Mouse (Mus musculus) limb, embryonic 10.5 days (tissue): ENCODE measurements around the gene Pcp4l1. TPM values are rescaled to one million over a fixed set of nuclear protein-coding genes. Genes with fewer than 3 reads are reported as not detected.

Source experiments
- DNase-seq: peaks from one replicate; pipeline ENCODE4 v3.0.0-alpha.2; 2017; ENCODE audit warnings: low spot score
- H3K27ac ChIP-seq: fragments of 300-500 bp; sonication (generic); 2 replicates; pipeline ENCODE4 v1.5.1; 2016; ENCODE audit warnings: mild to moderate bottlenecking
- H3K27me3 ChIP-seq: fragments of 300-500 bp; sonication (generic); 2 replicates; pipeline ENCODE4 v1.6.1; 2016; ENCODE audit warnings: low read depth, mild to moderate bottlenecking; ENCODE audit not compliant: poor library complexity, severe bottlenecking
- H3K36me3 ChIP-seq: fragments of 300-500 bp; sonication (generic); 2 replicates; pipeline ENCODE4 v1.6.1; 2016; ENCODE audit warnings: mild to moderate bottlenecking, moderate library complexity
- H3K4me1 ChIP-seq: fragments of 300-500 bp; sonication (generic); 2 replicates; pipeline ENCODE4 v1.6.1; 2016
- H3K4me3 ChIP-seq: fragments of 300-500 bp; sonication (generic); 2 replicates; pipeline ENCODE4 v1.5.1; 2016; ENCODE audit warnings: mild to moderate bottlenecking, moderate library complexity
- H3K9me3 ChIP-seq: fragments of 300-500 bp; sonication (generic); replicated peaks from 2 replicates; pipeline ENCODE4 v1.6.1; 2016; ENCODE audit warnings: mild to moderate bottlenecking
- WGBS: fragments of 180-500 bp; shearing (Covaris S2); methylation state at CpG from one replicate; pipeline ENCODE4 v1.1.7; 2016; 5-methylcytosine and 5-hydroxymethylcytosine counted together
- polyA plus RNA-seq: library from polyadenylated mRNA; unstranded; fragments of >200 nt; fragmentation: Nextera tagmentation; extraction: Ambion mirVana; gene quantifications from 2 replicates; pipeline ENCODE4 v1.2.1, GENCODE M21; 2016

Pcp4l1 gene
- polyA plus RNA-seq, 1 experiment from 2014 or later, result 1.7 TPM

- 0 out of 2 replicates have a peak overlapping the region, but pooled peaks have one; percentile 4 for H3K4me3 ChIP-seq
- H3K9me3 ChIP-seq, result no peaks in the 10 kb centered on the region
- peak; percentile 47 for DNase-seq
- peaks cover 29% of the 10 kb centered on the region for H3K4me1 ChIP-seq
- peaks cover 21% of the 10 kb centered on the region for H3K36me3 ChIP-seq
- H3K27me3 ChIP-seq, result no peaks in the 10 kb centered on the region
- H3K27ac ChIP-seq, result peak overlapping the region; percentile 85
- WGBS, result 31% methylated on average over 3 of the region's 3 CpGs
Measured at GRCm38 (mm10) chr1:171230215-171230614, 34.1 kb upstream of the Pcp4l1 start.

DNA sequence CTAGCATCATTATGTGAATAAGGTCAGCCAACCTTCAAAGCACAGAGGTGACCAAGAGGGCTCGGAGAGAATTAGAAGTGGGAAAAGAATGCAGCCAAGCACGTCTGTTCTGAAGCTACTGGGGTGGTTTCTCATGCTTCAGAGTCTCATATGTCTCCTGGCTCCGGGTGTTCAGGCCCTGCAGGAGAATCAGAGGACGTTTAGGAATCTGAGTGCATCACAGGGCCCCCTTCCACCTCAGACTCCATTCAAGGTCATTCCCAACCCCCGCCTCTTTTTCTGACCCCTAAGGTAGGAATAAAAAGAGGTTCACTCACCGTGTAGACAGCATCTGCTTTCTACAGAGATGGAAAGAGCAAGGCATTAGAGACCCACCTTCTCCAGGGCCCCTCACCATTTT is 33.7 kb upstream of the Pcp4l1 start:
- WGBS, result 47% methylated on average over 6 of the region's 6 CpGs
- Histone ChIP-seq H3K9me3 (no peaks in the 10 kb centered on the region), H3K27me3 (no peaks in the 10 kb centered on the region), H3K27ac (peak overlapping the region; percentile 85), H3K36me3 (peaks cover 16% of the 10 kb centered on the region), H3K4me3 (0 out of 2 replicates have a peak overlapping the region, but pooled peaks have one; percentile 4), H3K4me1 (peaks cover 32% of the 10 kb centered on the region)
- peak; percentile 44 for DNase-seq

DNA sequence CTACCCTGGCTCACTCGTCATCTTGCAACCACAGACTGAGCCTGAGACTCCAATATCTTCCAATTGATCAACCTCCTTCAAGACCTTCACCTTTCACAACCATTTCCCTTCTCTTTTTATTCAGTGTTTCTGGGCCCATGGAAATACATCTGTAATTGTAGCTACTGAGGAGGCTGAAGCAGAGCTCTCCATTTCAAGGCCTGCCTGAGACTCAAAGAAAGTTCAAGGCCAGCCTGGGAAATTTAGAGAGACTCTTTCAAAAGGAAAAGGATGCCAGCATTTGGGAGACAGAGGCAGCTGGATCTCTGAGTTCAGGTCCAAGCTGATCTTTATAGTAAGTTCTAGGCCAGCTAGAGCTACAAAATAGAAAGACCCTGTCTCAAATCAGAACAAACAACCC is 31.8 kb upstream of the Pcp4l1 start:
- no peak overlapping the region for H3K27ac ChIP-seq
- no peaks in the 10 kb centered on the region for H3K36me3 ChIP-seq
- peaks cover 36% of the 10 kb centered on the region for H3K4me1 ChIP-seq
- WGBS, result 80% methylated on average over 1 of the region's 1 CpGs
- no peaks in the 10 kb centered on the region for H3K27me3 ChIP-seq
- DNase-seq, result no peak
- H3K9me3 ChIP-seq, result no peaks in the 10 kb centered on the region
- no peak overlapping the region for H3K4me3 ChIP-seq

- H3K4me1 ChIP-seq, result peaks cover 37% of the 10 kb centered on the region
- no peak overlapping the region for H3K27ac ChIP-seq
- no peaks in the 10 kb centered on the region for H3K9me3 ChIP-seq
- 57% methylated on average over 4 of the region's 4 CpGs for WGBS
- no peaks in the 10 kb centered on the region for H3K36me3 ChIP-seq
- no peak overlapping the region for H3K4me3 ChIP-seq
- no peak for DNase-seq
- H3K27me3 ChIP-seq, result no peaks in the 10 kb centered on the region
Measured at GRCm38 (mm10) chr1:171226780-171227179, 30.7 kb upstream of the Pcp4l1 start.

GRCm38 (mm10) chr1:171224857-171225256 is 28.8 kb upstream of the Pcp4l1 start, which contains the start of gene Apoa2:
Apoa2 (plus strand) TSS chr1:171225054.
- DNase-seq, result no peak
- Histone ChIP-seq H3K27ac (peak within 1 kb of the TSS; percentile 25; the same call in 1 of the 2 replicates), H3K27me3 (no peaks in the 10 kb centered on the region), H3K4me3 (no peak within 1 kb of the TSS), H3K4me1 (peaks cover 32% of the 10 kb centered on the region), H3K9me3 (no peaks in the 10 kb centered on the region), H3K36me3 (peaks cover 4% of the 10 kb centered on the region)
- WGBS, result 83% methylated on average over 5 of the region's 5 CpGs

GRCm38 (mm10) chr1:171223796-171224195 is 27.7 kb upstream of the Pcp4l1 start:
- Histone ChIP-seq H3K36me3 (peaks cover 14% of the 10 kb centered on the region), H3K27ac (no peak overlapping the region), H3K9me3 (no peaks in the 10 kb centered on the region), H3K4me1 (peaks cover 25% of the 10 kb centered on the region), H3K4me3 (no peak overlapping the region), H3K27me3 (no peaks in the 10 kb centered on the region)
- WGBS, result 81% methylated on average over 2 of the region's 2 CpGs
- no peak for DNase-seq

GRCm38 (mm10) chr1:171223168-171223567 is 27.1 kb upstream of the Pcp4l1 start:
- peak overlapping the region; percentile 70 for H3K4me3 ChIP-seq
- no peaks in the 10 kb centered on the region for H3K27me3 ChIP-seq
- peak overlapping the region; percentile 87 for H3K27ac ChIP-seq
- no peaks in the 10 kb centered on the region for H3K9me3 ChIP-seq
- 83% methylated on average over 6 of the region's 6 CpGs for WGBS
- DNase-seq, result no peak
- H3K4me1 ChIP-seq, result peaks cover 25% of the 10 kb centered on the region
- peaks cover 20% of the 10 kb centered on the region for H3K36me3 ChIP-seq

DNA sequence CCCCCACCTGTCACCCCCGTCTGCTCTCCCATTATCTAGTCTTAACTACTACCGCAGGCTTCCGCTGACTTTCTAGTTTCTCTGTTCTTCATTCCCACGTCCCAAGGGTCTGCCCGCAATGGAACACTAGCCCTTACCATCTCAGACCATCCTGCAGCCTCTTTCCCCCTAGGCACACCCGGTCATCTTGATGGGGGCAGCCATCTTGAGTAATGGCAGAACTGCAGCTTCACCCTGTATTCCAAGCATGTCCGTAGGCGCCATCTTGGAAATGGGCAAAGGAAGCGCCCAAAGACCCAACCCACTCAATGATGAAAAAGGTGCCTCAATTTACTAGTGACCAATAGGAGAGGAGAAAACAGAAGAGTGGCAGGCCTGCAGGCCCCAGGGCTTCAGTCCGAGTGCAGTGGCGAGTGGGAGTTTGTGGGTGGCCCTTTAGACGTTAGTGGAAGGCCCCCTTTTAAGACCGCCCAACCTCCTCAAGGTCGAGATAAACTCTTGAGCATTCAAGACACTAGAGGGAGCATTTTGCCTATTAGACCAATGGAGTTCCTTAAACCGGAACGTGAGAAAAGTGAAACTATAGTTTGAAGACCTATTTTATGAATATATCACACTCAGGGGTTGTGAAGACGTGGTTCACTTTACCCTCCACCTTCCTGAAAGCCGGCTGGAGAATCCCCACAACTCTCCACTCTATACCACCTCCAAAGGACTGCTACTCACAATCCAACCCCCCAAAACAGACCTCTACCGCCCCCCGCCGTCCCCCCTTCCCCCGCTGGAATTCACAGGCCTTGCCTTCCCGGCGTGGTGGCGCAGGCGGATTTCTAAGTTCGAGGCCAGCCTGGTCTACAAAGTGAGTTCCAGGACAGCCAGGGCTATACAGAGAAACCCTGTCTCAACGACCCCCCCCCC is 26.4 kb upstream of the Pcp4l1 start, which contains the start of gene Tomm40l:
Gene Tomm40l, minus strand, starts transcription at position 277 of the 918 bp plus-strand sequence.
- 3% methylated on average over 28 of the region's 28 CpGs for WGBS
- H3K27me3 ChIP-seq, result no peaks in the 10 kb centered on the region
- H3K9me3 ChIP-seq, result no peaks in the 10 kb centered on the region
- peak; percentile 83 for DNase-seq
- H3K4me1 ChIP-seq, result peaks cover 25% of the 10 kb centered on the region
- H3K4me3 ChIP-seq, result peak within 1 kb of the TSS; percentile 70
- H3K36me3 ChIP-seq, result peaks cover 20% of the 10 kb centered on the region
- H3K27ac ChIP-seq, result peak within 1 kb of the TSS; percentile 87

GRCm38 (mm10) chr1:171221281-171222193 is 25.5 kb upstream of the Pcp4l1 start:
- H3K9me3 ChIP-seq, result no peaks in the 10 kb centered on the region
- peaks cover 20% of the 10 kb centered on the region for H3K36me3 ChIP-seq
- H3K4me3 ChIP-seq, result peak overlapping the region; percentile 70
- H3K27me3 ChIP-seq, result no peaks in the 10 kb centered on the region
- H3K4me1 ChIP-seq, result peaks cover 25% of the 10 kb centered on the region
- 7% methylated on average over 22 of the region's 22 CpGs for WGBS
- H3K27ac ChIP-seq, result peak overlapping the region; percentile 87
- peak; percentile 40 for DNase-seq

- H3K4me3 ChIP-seq, result peak overlapping the region; percentile 70
- no peak overlapping the region; the same call in 1 of the 2 replicates for H3K27ac ChIP-seq
- WGBS, result 12% methylated on average over 10 of the region's 10 CpGs
- H3K4me1 ChIP-seq, result peaks cover 25% of the 10 kb centered on the region
- H3K27me3 ChIP-seq, result no peaks in the 10 kb centered on the region
- peaks cover 20% of the 10 kb centered on the region for H3K36me3 ChIP-seq
- H3K9me3 ChIP-seq, result no peaks in the 10 kb centered on the region
- peak; percentile 92 for DNase-seq
Measured at GRCm38 (mm10) chr1:171220871-171221270, 24.8 kb upstream of the Pcp4l1 start.

DNA sequence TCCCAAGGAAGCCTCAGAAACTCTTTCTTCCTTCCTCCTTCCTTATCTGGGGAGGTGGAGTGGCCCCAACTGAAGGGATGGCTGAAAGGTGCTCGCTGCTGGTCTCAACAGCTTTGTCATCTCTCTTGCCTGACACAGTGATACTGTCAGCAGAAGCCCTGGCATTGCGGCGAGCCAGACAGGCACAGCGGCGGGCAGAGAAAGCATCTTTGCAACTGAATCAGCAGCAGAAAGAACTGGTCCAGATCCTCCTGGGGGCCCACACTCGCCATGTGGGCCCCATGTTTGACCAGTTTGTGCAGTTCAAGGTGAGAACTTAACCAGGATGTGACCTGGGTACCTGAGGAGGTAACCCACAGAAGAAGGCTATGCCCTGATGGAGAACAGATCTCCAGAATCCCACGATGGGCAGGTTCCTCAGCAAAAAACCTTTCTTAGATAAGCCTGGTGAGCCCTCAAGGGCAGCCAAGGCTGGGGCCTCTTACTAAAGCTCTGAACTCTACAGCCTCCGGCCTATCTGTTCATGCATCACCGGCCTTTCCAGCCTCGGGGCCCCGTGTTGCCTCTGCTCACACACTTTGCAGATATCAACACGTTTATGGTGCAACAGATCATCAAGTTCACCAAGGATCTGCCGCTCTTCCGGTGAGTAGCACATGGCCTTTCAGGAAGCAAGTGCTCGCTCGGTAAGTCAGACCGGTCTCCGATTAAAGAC is 20.3 kb upstream of the Pcp4l1 start:
- Histone ChIP-seq H3K27ac (no peak overlapping the region), H3K27me3 (no peaks in the 10 kb centered on the region), H3K4me1 (peaks cover 9% of the 10 kb centered on the region), H3K9me3 (no peaks in the 10 kb centered on the region), H3K36me3 (peaks cover 20% of the 10 kb centered on the region), H3K4me3 (no peak overlapping the region)
- 91% methylated on average over 18 of the region's 18 CpGs for WGBS
- no peak for DNase-seq
